Mouse (Mus musculus): ENCODE measurements around the gene Zkscan14.

Zkscan14 gene

DNA sequence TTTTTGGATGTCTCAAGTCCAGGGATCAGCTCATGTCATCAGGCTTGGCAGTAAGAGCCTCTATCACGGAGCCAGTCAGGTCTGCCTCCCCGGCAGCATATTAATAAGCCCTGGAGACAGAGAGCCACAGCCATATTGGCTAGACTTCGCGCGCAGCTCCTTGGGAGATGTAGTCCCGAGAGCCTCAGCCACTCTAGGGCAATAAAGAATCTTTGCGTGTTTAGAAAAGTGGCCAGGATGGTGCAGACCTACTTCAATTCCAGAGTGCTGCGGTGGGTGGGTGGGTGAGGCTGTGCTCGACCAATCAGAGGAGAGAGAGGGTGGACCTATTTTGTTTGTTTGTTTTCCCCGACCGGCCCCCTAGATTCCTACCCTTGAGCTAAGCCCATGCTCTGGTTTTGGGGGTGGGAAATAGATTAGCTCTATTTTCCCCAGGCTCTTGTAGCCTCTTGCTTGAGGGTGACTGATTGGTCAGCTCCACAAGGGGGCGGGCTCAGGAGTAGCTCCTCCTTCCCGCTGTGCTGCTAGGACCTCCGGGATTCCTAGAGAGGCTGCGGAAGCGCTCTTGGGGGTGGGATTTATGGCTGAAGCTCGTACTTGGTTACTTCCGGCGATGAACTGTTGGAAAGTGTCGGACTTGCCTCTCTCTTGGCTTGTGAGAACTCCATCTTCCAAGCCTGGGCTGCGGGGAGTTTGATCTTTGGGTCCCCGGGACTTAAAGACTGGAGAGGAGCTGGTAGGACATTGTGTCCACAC lies 2.4 kb upstream of the Zkscan14 start, which contains the start of gene Zkscan5:
Zkscan5 (plus strand) TSS at position 627 of the 756 bp plus-strand sequence.
- in situ Hi-C loops (cut with MseI, MboI) = no loop called here

DNA sequence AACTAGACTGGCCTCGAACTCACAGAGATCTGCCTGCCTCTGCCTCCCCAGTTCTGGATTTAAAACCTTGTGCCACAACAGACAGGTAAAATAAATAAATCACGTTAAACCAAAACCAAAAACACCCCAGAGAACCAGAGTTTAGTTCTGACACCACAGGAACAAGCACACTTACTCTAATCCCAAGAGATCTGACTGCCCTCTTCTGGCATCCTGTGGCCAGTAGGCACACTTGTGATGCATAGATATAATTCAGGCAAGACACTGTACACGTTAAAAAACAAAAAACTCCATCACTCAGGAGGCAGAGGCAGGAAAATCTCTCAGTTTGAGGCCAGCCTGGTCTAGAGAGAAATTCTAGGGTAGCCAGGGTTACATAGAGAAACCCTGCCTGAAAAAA lies 778 bp upstream of the Zkscan14 start:
- in situ Hi-C loops (cut with MseI, MboI) = no loop called here

DNA sequence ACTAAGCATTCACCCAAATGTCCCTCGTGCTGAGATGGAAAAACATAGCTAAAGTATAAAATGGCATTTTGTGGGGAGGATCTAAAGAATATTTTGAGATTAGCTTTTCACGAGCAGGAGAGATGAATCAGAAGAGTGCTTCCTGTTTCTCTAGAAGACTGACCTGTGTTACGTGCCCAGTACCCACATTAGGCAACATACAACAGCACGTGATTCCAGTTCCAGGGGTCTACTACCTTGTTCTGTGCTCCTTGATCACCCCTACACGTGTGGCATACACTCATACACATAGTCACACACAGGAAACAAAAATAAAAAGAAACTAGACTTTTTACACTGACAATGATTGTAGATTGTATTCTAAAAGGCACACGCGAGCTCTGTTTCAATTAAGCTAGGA lies 1.3 kb downstream of the Zkscan14 start:
- in situ Hi-C loops (cut with MseI, MboI) = no loop called here

DNA sequence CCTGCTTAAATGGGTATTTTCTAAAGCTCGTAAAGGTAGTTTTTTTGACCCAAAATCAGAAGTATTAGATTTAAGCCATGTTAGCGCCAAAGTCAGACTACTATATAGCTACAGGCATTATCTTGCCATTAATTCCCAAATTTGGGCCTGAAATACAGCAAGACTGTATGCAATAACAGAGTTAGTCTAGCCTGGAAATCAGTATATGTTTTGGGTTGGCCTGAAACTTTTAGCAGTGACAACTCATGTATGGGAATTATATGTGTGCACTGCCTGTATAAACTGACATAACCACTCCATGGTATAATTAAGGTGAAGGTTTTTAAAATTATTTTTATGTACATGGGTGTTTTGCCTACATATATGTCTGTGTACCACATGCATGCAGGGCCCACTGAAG lies 9.7 kb downstream of the Zkscan14 start, which contains the start of gene Atp5j2:
Atp5j2 (minus strand) TSS at position 101 of the 400 bp plus-strand sequence.
- in situ Hi-C loops (cut with MseI, MboI) = no loop called here

DNA sequence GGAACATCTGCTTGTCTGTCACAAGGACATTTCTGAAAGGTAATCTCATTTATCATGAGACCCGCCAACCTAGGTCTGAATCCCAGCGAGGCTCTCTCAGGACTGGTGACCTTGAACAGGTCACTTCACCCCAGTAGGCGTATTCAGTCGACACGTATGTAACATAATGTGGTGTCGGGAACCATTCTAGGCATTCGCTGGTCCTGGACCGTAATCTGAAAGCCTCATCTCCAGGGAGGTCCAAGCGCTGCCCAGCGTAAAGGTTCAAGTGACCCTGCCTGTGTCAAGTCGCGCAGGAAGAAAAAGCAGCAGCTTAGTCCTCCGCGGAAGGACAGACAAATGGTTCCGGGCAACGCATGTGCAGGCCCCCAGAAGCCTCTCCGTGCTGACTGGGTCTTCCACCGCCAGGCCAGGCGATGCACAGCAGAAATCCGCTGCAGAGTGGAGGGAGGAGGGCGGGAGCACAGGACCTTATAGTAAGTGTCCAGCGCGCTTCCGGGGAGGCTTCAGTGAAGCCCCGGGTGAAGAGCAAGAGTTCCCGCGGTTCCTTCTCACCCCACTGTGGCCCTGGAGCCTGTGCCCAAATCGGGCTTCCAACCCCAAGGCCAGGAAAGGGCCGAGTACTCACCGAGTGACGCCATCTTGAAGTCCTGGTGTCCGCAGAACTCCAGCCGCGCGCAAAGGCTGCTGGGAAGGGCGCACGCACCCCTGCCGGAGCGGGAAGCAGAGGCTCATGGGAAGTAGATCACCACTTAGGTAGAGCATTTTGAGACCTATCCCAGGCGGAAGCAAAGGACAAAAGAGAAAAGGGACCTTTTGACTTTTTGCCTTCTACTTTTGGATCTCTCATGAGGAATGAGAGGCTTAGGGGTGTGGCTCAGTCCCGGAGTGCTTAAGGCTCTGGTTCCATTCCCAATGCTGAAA lies 10.5 kb downstream of the Zkscan14 start:
- in situ Hi-C loops (cut with MseI, MboI) = no loop called here

DNA sequence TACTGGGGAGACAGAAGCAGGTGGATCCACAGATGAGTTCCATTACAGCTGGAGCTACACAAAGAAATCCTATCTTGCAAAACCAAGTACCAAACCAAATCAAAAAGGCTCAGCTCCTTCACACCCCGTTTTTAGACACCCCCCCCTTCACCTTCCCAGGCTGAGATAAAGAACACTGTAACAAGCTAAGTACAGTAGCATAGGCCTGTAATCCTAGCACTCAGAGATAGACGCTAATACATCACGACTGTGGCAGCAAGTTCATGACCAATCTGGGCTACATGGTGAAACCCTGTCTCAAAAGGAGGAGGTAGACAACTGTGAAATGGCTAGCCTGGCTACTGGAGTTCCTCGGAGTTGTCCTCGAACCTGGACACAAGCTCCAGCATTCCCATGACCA lies 11.3 kb downstream of the Zkscan14 start:
- in situ Hi-C loops (cut with MseI, MboI) = no loop called here

DNA sequence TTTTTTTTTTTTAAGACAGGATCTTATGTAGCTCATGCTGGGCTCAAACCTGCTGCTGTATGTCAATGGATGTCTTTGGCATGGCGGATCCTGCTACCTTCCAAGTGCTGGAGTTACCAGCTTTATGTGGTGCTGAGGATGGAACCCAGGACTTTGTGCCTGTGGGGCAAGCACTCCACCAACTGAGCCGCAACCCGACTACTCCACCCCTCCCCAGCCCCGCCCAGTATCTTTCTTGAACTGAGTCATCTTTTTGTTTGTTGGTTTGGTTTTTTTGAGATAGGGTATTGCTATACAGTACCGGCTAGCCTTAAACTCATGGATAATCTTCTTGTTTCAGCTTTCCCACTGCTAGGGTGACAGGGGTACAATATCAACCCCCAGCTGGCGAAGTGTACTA lies 12.3 kb downstream of the Zkscan14 start:
- in situ Hi-C loops (cut with MseI, MboI) = no loop called here

DNA sequence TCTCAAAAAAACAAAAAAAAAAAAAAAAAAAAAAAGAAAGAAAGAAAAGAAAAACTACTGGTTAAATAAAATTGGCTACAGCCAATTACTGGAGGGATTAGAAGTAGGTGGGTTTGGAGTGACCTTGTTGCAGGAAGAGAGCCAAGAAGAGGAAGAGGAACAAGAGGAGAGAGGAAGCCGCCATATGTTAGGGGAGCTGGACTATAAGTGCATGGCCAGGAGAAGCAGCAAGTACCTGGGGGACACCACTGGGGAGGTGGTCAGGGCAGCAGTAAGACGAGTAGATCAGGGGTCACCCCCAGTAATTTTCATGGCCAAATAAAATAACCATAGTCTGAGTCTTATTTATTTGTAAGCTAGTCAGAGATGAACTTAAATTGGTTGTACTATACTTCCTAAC lies 16.4 kb downstream of the Zkscan14 start:
- in situ Hi-C loops (cut with MseI, MboI) = no loop called here

DNA sequence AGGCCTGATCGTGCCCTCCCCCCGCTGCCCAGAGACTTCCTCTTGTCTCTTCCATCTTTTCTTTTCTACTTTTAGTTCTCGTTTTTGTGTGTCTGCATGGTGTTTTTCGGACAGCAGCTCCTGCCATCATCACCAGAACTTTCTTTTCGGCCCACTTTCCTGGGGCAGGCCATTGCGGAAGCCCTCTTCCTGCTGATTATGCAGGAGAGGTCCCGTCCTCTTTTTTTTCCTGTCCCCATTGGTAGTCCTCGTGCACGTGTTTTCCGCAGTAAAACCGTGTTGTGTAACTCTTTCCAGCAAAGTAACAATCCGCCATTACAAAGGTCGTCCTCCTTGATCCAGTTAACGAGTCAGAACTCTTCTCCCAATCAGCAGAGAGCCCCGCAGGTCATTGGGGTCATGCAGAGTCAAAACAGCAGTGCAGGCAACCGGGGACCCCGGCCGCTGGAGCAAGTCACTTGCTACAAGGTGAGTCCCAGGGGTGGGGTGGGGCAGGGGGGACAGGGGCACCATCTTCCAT lies 23.1 kb downstream of the Zkscan14 start:
- in situ Hi-C loops (cut with MseI, MboI) = no loop called here

DNA sequence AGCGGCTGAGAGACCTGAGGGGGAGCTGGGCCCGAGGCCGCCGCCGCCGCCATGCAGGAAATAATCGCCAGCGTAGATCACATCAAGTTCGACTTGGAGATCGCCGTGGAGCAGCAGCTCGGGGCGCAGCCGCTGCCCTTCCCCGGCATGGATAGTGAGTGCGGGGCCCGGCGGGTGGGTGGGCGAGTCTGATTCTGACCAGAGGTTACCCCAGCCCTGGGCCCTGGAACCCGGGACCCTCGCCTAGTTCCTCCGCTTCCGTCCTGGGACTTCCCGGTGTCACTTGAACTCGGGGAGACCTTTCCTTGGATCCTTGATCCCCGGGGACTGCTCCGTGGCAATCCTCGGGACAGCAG lies 34.4 kb downstream of the Zkscan14 start:
- in situ Hi-C loops (cut with MseI, MboI) = no loop called here

DNA sequence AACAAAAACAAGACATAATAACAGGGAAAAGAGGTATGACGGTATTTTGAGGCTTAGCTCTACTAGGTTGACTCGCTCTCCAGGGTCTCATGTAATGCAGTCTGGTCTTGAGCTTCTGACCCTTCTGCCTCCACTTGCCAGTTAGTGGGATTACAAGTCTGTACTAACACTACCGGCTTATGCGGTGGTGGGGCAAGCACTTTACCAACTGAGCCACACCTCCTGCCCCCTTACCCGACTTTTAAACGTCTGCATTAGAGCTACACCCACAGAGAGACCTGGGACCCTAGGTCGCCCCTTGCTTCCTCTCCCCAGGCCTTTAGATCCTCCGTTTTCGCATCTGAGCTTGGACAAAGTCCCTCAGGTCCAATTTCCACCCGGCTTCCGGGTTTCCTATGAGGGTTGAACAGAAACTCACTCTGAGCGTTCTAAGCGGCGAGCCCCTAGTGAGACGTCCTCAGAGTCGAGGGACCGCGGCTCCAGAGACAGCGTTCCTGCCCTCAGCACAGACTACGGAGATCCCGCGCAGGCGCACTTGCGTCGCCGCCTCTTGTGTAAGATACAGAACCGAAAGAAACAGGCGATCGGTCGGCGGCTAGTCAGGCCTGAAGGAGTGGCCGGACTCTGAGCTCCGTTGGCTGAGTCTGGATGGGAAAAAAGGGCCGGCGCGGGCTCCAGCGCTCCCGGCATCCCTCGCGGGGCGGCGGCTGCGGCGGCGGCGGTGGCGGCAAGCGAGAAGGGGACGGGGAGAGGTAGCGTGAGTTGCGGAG lies 34.9 kb downstream of the Zkscan14 start, which contains the start of the genes Ptcd1 and Cpsf4:
Ptcd1 (minus strand) TSS at position 573 of the 770 bp plus-strand sequence.
Cpsf4 (plus strand) TSS at position 678 of the 770 bp plus-strand sequence.
- in situ Hi-C loops (cut with MseI, MboI) = no loop called here

DNA sequence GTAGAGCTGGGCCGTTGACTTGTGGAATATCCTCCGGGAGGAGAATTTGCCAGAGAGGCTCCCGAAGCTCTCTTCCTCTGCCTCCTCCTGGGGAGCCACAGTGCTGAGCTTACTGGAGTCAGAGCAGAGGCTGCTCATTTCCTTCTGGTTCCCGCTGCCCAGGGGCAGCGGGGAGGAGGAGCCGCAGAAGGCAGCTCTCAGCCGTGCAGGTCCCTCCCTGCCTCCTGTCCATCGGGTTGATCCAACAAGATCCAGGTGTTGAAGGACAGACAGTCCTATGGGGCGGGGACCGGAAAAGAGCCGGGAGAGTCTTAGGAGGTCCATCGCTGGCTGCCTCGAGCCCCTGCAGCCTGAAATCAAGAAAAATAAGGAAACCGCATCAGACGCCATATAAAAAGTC lies 36.5 kb downstream of the Zkscan14 start:
- in situ Hi-C loops (cut with MseI, MboI) = no loop called here

DNA sequence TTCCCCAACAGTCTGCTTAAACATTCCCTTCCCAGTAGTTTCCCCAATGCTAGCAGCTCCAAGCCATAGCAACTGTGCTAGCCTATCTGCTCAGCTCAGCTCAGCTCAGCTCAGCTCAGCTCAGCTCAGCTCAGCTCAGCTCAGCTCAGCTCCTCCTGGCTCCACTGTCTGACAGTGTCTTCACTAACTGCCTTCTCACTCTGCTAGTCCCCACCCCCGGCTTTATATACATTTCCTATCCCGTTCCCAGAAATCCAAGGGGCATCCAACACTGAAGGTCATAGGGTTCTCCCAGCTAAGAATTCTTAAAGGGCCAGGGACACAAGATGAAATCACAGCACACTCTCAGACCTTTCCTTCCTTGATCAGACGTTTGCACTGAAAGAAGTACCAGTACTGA lies 37.0 kb downstream of the Zkscan14 start:
- in situ Hi-C loops (cut with MseI, MboI) = no loop called here

DNA sequence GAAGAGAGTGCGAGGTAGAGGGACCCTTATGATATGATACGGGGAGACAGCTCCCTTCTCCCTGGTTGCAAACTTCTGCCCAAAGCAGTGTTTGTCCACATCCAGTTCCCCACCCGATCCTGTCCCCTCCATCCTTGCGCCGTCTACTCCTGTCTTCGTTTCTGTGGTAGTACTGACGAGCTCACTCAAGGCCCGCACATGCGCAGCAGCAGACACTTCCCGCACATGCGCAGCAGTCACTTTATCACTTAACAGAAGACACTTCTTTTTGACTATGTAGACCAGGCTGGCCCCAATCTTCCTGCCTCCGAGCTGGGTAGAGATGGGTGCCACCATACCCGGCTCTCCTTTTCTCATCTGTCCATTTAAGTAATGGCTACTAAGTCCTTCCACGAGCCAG lies 40.3 kb downstream of the Zkscan14 start:
- in situ Hi-C loops (cut with MseI, MboI) = no loop called here

DNA sequence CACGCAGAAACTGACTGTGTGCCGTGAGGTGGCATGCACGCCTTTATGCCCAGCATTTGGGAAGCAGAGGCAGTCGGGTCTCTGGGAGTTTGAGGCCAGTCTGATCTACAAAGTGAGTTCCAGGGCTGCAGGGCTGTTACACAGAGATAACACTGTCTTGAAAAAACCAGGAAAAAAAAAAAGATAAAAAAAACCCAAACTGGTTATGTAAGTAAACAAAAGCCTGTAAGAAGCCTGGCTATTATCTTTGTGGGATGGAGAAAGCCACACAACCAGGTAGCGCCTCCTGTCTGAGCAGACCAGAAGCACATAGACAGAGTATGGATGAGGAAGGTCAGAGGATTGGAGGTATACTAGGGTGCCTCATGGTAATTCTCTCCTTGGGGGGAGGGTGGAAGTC lies 49.0 kb downstream of the Zkscan14 start:
- in situ Hi-C loops (cut with MseI, MboI) = no loop called here

DNA sequence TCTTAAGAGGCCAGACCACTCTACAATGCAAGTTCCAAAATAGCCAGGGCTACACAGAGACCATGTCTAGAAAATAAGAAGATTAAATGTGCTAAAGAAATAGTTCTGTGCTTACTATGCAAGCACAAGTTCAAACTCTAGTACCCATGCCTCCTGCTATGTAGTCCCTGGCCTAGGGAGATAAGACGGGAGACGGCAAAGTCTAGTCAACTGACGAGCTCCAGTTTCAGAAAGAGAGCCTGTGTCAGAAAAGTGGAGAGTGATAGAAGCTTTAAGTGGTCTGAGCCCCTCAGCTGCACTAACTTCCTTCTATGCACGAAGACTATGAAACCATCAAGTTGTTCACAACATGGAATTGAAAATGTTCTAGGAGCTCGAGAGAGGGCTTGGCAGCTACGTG lies 52.4 kb downstream of the Zkscan14 start:
- in situ Hi-C loops (cut with MseI, MboI) = no loop called here

DNA sequence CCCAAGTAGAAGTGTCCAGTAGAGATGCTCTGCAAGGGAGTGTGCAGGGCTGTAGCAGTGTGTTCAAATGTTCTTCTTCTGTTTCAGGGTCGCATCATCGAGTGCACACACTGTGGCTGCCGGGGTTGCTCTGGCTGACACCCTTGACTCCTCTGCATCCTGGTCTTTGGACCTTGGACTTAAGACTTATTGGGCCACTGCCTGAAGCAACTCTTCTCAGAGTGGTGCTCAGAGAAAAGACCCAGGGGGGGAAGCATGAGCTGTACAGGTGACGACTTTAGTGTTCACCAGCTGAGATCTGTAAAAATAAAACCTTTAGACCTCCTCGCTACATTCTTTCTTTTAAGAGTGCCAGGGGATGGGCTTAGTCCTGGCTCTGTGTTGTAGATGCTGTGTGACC lies 53.9 kb downstream of the Zkscan14 start:
- in situ Hi-C loops (cut with MseI, MboI) = no loop called here
